Mouse (Mus musculus) gastrocnemius, postnatal 4 days (tissue): ENCODE data around the gene Lyst. TPM values are rescaled to one million over a fixed set of nuclear protein-coding genes. Genes with fewer than 3 reads are reported as not detected.

ENCODE experiments used
- total RNA-seq, 2 experiments: library from RNA; stranded (reverse); gene quantifications; 2 replicates each; pipeline ENCODE4 v1.2.3; 2021

Gene Lyst
- total RNA-seq, 2 experiments from 2014 or later = 13.7 to 16.4 TPM

Other genes with a start within 250 kb of the Lyst start
- gene Gpr137b, start 196.4 kb upstream of the Lyst start, total RNA-seq = 10 to 100 TPM; 11.0 to 12.9 TPM
- gene Nid1, start 152.8 kb upstream of the Lyst start, total RNA-seq = 100 to 1,000 TPM; 314 to 321 TPM
- gene Gng4, start 193.7 kb downstream of the Lyst start, total RNA-seq = under 1 TPM; 0.80 to 0.86 TPM